Mouse (Mus musculus): ENCODE results near the gene Dtx2.

DNA sequence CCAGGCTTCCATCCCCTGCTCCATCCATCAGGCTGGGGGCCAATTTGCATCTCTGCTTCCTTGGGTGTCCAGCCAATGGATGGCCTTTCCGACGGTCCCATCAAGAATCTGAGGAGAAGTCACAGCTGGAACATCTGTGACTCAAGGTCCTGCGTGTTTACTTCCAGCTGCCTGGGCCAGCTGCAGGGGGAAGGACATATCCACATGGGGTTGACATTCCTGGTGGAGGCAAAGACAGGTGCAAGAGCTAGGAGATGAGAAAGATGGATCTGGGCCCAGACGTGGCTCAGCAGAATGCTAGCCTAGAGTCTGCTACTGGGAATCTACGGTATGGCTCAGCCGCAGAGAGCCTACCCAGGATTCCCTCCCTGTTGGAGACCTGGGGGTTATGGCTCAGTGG lies 24.4 kb upstream of the Dtx2 start:
- TF ChIP-seq EP300 (optimal IDR thresholded peaks at IDR 0.05): no peak
- no peak for TF ChIP-seq CTCF (IDR thresholded peaks at IDR 0.05; ENCODE audit: low read depth)

Measured in stomach, postnatal 0 days (tissue).